Mouse (Mus musculus): ENCODE results near the gene Arhgap21. TPM values are rescaled to one million over a fixed set of nuclear protein-coding genes. Genes with fewer than 3 reads are reported as not detected.

Arhgap21 gene
- polyA plus RNA-seq, 1 experiment from 2014 or later, result 5.2 TPM

GRCm38 (mm10) chr2:20869212-20869965, 99.3 kb downstream of the Arhgap21 start:
- peaks cover 4% of the 10 kb centered on the region for H3K36me3 ChIP-seq (ENCODE audit: control insufficient read depth, insufficient read depth)
- 64% methylated on average over 2 of the region's 2 CpGs for WGBS (ENCODE audit: insufficient replicate concordance)

GRCm38 (mm10) chr2:20868052-20868451, 100.6 kb downstream of the Arhgap21 start:
- Histone ChIP-seq H3K9ac (ENCODE audit: low read depth, low read length) (no peak overlapping the region), H3K27ac (ENCODE audit: low read length) (no peak overlapping the region), H3K4me2 (ENCODE audit: low read depth, low read length) (no peak overlapping the region), H3K36me3 (ENCODE audit: control insufficient read depth, insufficient read depth) (peaks cover 9% of the 10 kb centered on the region), H3K9me3 (replicated peaks; ENCODE audit: control insufficient read depth, low read length) (no peaks in the 10 kb centered on the region), H3K4me1 (ENCODE audit: control insufficient read depth, low read depth, low read length) (no peaks in the 10 kb centered on the region), H3K27me3 (ENCODE audit: control insufficient read depth, insufficient read depth, low read depth, low read length) (no peaks in the 10 kb centered on the region), H3K4me3 (ENCODE audit: low read depth, low read length) (no peak overlapping the region)
- ATAC-seq (ENCODE audit: low read depth), result no peak

More at GRCm38 (mm10) chr2:20869212-20869965, 99.3 kb downstream of the Arhgap21 start:
- H3K4me3 ChIP-seq (ENCODE audit: low read depth, low read length), result no peak overlapping the region
- no peak overlapping the region for H3K27ac ChIP-seq (ENCODE audit: low read length)
- H3K9me3 ChIP-seq (replicated peaks; ENCODE audit: control insufficient read depth, low read length), result no peaks in the 10 kb centered on the region
- H3K4me1 ChIP-seq (ENCODE audit: control insufficient read depth, low read depth, low read length), result no peaks in the 10 kb centered on the region
- no peaks in the 10 kb centered on the region for H3K27me3 ChIP-seq (ENCODE audit: control insufficient read depth, insufficient read depth, low read depth, low read length)
- no peak overlapping the region for H3K4me2 ChIP-seq (ENCODE audit: low read depth, low read length)
- no peak overlapping the region for H3K9ac ChIP-seq (ENCODE audit: low read depth, low read length)
- no peak for ATAC-seq (ENCODE audit: low read depth)

- Histone ChIP-seq H3K9me3 (replicated peaks; ENCODE audit: control insufficient read depth, low read length) (no peaks in the 10 kb centered on the region), H3K4me2 (ENCODE audit: low read depth, low read length) (no peak overlapping the region), H3K4me1 (ENCODE audit: control insufficient read depth, low read depth, low read length) (no peaks in the 10 kb centered on the region), H3K27me3 (ENCODE audit: control insufficient read depth, insufficient read depth, low read depth, low read length) (no peaks in the 10 kb centered on the region), H3K27ac (ENCODE audit: low read length) (no peak overlapping the region), H3K9ac (ENCODE audit: low read depth, low read length) (no peak overlapping the region), H3K36me3 (ENCODE audit: control insufficient read depth, insufficient read depth) (peaks cover 26% of the 10 kb centered on the region), H3K4me3 (ENCODE audit: low read depth, low read length) (no peak overlapping the region)
- no peak for ATAC-seq (ENCODE audit: low read depth)
- 72% methylated on average over 3 of the region's 3 CpGs for WGBS (ENCODE audit: insufficient replicate concordance)
Measured at GRCm38 (mm10) chr2:20865795-20866194, 102.9 kb downstream of the Arhgap21 start.

- no peak overlapping the region for H3K27ac ChIP-seq (ENCODE audit: low read length)
- peaks cover 35% of the 10 kb centered on the region for H3K36me3 ChIP-seq (ENCODE audit: control insufficient read depth, insufficient read depth)
- 78% methylated on average over 2 of the region's 2 CpGs for WGBS (ENCODE audit: insufficient replicate concordance)
- no peaks in the 10 kb centered on the region for H3K9me3 ChIP-seq (replicated peaks; ENCODE audit: control insufficient read depth, low read length)
- no peak for ATAC-seq (ENCODE audit: low read depth)
- H3K4me1 ChIP-seq (ENCODE audit: control insufficient read depth, low read depth, low read length), result no peaks in the 10 kb centered on the region
- no peak overlapping the region for H3K9ac ChIP-seq (ENCODE audit: low read depth, low read length)
- H3K4me3 ChIP-seq (ENCODE audit: low read depth, low read length), result no peak overlapping the region
- H3K27me3 ChIP-seq (ENCODE audit: control insufficient read depth, insufficient read depth, low read depth, low read length), result no peaks in the 10 kb centered on the region
- H3K4me2 ChIP-seq (ENCODE audit: low read depth, low read length), result no peak overlapping the region
Measured at GRCm38 (mm10) chr2:20864569-20864968, 104.1 kb downstream of the Arhgap21 start.

GRCm38 (mm10) chr2:20860756-20861155, 107.9 kb downstream of the Arhgap21 start:
- Histone ChIP-seq H3K27ac (ENCODE audit: low read length) (no peak overlapping the region), H3K4me1 (ENCODE audit: control insufficient read depth, low read depth, low read length) (no peaks in the 10 kb centered on the region), H3K4me2 (ENCODE audit: low read depth, low read length) (no peak overlapping the region), H3K9me3 (replicated peaks; ENCODE audit: control insufficient read depth, low read length) (no peaks in the 10 kb centered on the region), H3K27me3 (ENCODE audit: control insufficient read depth, insufficient read depth, low read depth, low read length) (no peaks in the 10 kb centered on the region), H3K9ac (ENCODE audit: low read depth, low read length) (no peak overlapping the region), H3K36me3 (ENCODE audit: control insufficient read depth, insufficient read depth) (peaks cover 51% of the 10 kb centered on the region), H3K4me3 (ENCODE audit: low read depth, low read length) (no peak overlapping the region)
- 76% methylated on average over 5 of the region's 5 CpGs for WGBS (ENCODE audit: insufficient replicate concordance)
- no peak for ATAC-seq (ENCODE audit: low read depth)

GRCm38 (mm10) chr2:20849346-20849745, 119.3 kb downstream of the Arhgap21 start:
- Histone ChIP-seq H3K4me1 (ENCODE audit: control insufficient read depth, low read depth, low read length) (no peaks in the 10 kb centered on the region), H3K9me3 (replicated peaks; ENCODE audit: control insufficient read depth, low read length) (no peaks in the 10 kb centered on the region), H3K27me3 (ENCODE audit: control insufficient read depth, insufficient read depth, low read depth, low read length) (no peaks in the 10 kb centered on the region), H3K27ac (ENCODE audit: low read length) (no peak overlapping the region), H3K4me2 (ENCODE audit: low read depth, low read length) (no peak overlapping the region), H3K9ac (ENCODE audit: low read depth, low read length) (no peak overlapping the region), H3K4me3 (ENCODE audit: low read depth, low read length) (no peak overlapping the region), H3K36me3 (ENCODE audit: control insufficient read depth, insufficient read depth) (peaks cover 27% of the 10 kb centered on the region)
- 90% methylated on average over 18 of the region's 18 CpGs for WGBS (ENCODE audit: insufficient replicate concordance)
- ATAC-seq (ENCODE audit: low read depth), result no peak

GRCm38 (mm10) chr2:20831608-20832406, 136.9 kb downstream of the Arhgap21 start:
- 59% methylated on average over 3 of the region's 3 CpGs for WGBS (ENCODE audit: insufficient replicate concordance)
- no peak overlapping the region for H3K27ac ChIP-seq (ENCODE audit: low read length)
- no peak overlapping the region for H3K4me3 ChIP-seq (ENCODE audit: low read depth, low read length)
- no peaks in the 10 kb centered on the region for H3K4me1 ChIP-seq (ENCODE audit: control insufficient read depth, low read depth, low read length)
- H3K27me3 ChIP-seq (ENCODE audit: control insufficient read depth, insufficient read depth, low read depth, low read length), result no peaks in the 10 kb centered on the region
- no peak overlapping the region for H3K9ac ChIP-seq (ENCODE audit: low read depth, low read length)
- no peak for ATAC-seq (ENCODE audit: low read depth)
- no peaks in the 10 kb centered on the region for H3K36me3 ChIP-seq (ENCODE audit: control insufficient read depth, insufficient read depth)
- H3K4me2 ChIP-seq (ENCODE audit: low read depth, low read length), result no peak overlapping the region
- H3K9me3 ChIP-seq (replicated peaks; ENCODE audit: control insufficient read depth, low read length), result no peaks in the 10 kb centered on the region

GRCm38 (mm10) chr2:20830882-20831281, 137.8 kb downstream of the Arhgap21 start:
- H3K4me2 ChIP-seq (ENCODE audit: low read depth, low read length), result no peak overlapping the region
- WGBS (ENCODE audit: insufficient replicate concordance), result 57% methylated on average over 3 of the region's 3 CpGs
- no peak for ATAC-seq (ENCODE audit: low read depth)
- no peak overlapping the region for H3K4me3 ChIP-seq (ENCODE audit: low read depth, low read length)
- no peaks in the 10 kb centered on the region for H3K9me3 ChIP-seq (replicated peaks; ENCODE audit: control insufficient read depth, low read length)
- no peaks in the 10 kb centered on the region for H3K36me3 ChIP-seq (ENCODE audit: control insufficient read depth, insufficient read depth)
- no peaks in the 10 kb centered on the region for H3K4me1 ChIP-seq (ENCODE audit: control insufficient read depth, low read depth, low read length)
- H3K27me3 ChIP-seq (ENCODE audit: control insufficient read depth, insufficient read depth, low read depth, low read length), result no peaks in the 10 kb centered on the region
- no peak overlapping the region for H3K9ac ChIP-seq (ENCODE audit: low read depth, low read length)
- H3K27ac ChIP-seq (ENCODE audit: low read length), result no peak overlapping the region

- no peak overlapping the region for H3K27ac ChIP-seq (ENCODE audit: low read length)
- no peaks in the 10 kb centered on the region for H3K4me1 ChIP-seq (ENCODE audit: control insufficient read depth, low read depth, low read length)
- H3K27me3 ChIP-seq (ENCODE audit: control insufficient read depth, insufficient read depth, low read depth, low read length), result no peaks in the 10 kb centered on the region
- no peak overlapping the region for H3K4me2 ChIP-seq (ENCODE audit: low read depth, low read length)
- no peaks in the 10 kb centered on the region for H3K9me3 ChIP-seq (replicated peaks; ENCODE audit: control insufficient read depth, low read length)
- H3K9ac ChIP-seq (ENCODE audit: low read depth, low read length), result no peak overlapping the region
- no peaks in the 10 kb centered on the region for H3K36me3 ChIP-seq (ENCODE audit: control insufficient read depth, insufficient read depth)
- no peak for ATAC-seq (ENCODE audit: low read depth)
- H3K4me3 ChIP-seq (ENCODE audit: low read depth, low read length), result no peak overlapping the region
Measured at GRCm38 (mm10) chr2:20826258-20826657, 142.4 kb downstream of the Arhgap21 start.
